Mouse (Mus musculus) neutrophil, adult 5-6 weeks (primary cell): ENCODE results near the gene Nalcn. TPM values are rescaled to one million over a fixed set of nuclear protein-coding genes. Genes with fewer than 3 reads are reported as not detected.
"Not testable (repeated sequence)": the region's sequence is repeated elsewhere in the genome, so short reads cannot be mapped to it uniquely, and the experiment has no call there.

Experiments
- ATAC-seq: fragments of 151-379, 151-347 bp; 2 replicates; pipeline ENCODE4 v1.8.0; 2017; ENCODE audit warnings: mild to moderate bottlenecking, moderate TSS enrichment; ENCODE audit not compliant: insufficient number of reproducible peaks, poor library complexity, low FRiP score, severe bottlenecking; ENCODE audit errors: extremely low read depth
- total RNA-seq: library from RNA; stranded (forward); fragments of 200-1000 nt; gene quantifications from 2 replicates; pipeline ENCODE4 v1.2.3, GENCODE M21; 2017

The Nalcn gene
- 0.12 and 0.37 TPM in 2 replicates for total RNA-seq

DNA sequence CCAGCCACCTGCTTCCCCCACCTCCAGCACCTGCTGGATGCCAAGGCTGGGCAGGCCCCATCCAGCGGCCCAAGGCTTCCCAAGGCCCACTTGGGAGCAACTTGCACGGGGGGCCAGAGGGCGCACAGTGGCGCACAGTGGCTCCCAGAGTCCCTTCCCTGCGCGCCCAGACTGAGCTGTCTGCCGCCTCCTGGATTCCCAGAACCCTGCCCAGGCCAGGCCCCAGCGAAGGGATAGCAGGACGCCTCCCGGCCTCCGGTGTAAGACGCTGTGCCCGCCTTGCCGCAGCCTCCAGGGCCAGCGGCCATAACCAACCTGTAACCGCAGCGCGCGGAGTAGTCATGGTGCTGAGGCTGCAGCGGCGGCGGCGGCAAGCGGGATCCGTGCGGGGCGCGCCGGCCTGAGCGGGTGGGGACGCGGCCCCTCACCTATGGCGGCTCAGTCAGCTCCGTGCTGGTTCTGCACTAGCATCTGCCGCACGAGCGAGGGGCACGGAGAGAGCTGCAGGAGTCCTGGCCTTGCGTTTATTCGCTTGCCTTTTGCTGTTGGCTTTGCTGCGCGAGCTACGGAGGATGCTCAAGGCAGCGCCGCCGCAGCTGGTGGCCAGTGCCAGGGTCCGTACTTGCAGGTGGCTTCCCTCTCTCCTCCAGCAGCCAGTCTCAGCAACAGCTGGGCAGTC, at the start of gene Nalcn:
Nalcn (minus strand) TSS at position 644 of the 679 bp plus-strand sequence.
- ATAC-seq, result no peak

DNA sequence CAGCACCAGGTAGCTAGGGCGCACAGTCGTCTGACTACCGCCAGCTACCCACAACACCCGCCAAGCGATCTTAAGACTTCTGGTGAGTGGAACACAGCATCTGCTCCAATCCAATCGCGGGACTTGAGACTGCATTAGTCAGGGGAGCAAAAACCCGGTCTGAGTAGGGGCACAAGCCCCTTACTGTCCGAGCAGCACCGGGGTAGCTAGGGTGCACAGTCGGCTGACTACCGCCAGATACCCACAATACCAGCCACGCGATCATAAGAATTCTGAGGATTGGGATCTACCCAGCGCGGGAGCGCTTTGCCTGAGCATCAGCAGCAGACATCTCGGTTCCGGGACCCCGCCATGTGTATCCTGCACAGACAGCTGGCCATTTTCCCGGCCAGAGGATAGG, 44.1 kb upstream of the Nalcn start:
- ATAC-seq, result not testable (repeated sequence)

DNA sequence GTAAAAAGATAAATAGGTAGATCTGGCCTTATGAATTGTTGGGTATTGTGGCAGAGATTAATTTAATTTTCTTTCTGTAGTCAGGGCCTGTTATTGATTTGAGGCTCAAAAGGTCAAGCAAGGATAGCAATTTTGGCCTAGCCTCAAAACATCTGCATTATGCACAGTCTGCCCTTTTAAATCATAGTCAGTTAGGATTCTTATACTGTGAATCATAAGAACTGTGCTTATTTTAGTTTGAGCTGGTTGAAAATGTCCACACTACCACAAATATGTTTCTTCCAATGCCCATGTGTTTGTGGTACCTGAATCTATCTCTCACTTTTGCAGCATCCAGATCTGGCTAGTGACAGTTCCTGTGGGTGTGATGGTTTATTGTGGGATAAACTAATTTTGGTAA, 37.5 kb upstream of the Nalcn start:
- no peak for ATAC-seq

GRCm38 (mm10) chr14:123663206-123663605, 36.3 kb upstream of the Nalcn start:
- ATAC-seq, result no peak

DNA sequence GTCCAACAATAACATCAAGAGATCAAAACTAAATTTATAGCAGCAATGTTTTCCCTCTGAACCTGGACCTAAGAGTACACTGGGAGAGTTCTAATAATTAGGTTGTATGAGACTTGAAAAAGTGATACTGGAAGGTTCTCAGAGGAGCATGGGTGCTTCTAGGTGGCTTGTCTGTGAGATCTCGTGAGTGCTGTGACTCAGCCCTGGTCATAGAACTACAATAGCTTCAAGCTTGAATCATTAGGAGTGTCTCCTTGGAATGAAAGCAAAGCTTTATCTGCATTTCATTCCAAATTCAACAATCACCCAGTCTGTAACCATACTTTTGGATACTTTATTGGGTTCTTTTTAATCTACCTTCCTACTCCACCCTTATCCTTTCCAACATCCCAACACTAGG, 35.4 kb upstream of the Nalcn start:
- ATAC-seq, result no peak

- no peak for ATAC-seq
Observed at GRCm38 (mm10) chr14:123661091-123661491, 34.1 kb upstream of the Nalcn start.

- no peak for ATAC-seq
Observed at GRCm38 (mm10) chr14:123659921-123660385, 33.0 kb upstream of the Nalcn start, which contains the start of gene Itgbl1. Gene Itgbl1 (plus strand): TSS chr14:123659971.

DNA sequence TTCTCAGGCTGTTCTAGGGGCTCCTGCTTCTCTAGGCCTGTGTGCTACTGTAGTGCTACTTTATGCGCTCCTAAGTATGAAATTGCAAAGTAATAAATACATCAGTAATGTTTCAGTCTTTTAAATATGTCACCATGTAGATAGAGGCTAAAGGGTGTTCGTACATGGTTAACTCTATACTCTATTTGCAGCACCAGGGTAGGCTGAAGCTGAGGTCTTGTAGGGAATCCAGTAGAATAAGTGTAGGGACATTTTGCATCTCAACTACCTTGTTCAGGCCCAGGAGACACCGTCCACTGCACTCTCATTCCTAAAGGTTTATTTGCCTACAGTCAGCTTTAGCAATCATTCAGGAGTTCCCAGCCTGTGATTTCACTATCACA, 227 bp upstream of the Nalcn start:
- no peak for ATAC-seq

DNA sequence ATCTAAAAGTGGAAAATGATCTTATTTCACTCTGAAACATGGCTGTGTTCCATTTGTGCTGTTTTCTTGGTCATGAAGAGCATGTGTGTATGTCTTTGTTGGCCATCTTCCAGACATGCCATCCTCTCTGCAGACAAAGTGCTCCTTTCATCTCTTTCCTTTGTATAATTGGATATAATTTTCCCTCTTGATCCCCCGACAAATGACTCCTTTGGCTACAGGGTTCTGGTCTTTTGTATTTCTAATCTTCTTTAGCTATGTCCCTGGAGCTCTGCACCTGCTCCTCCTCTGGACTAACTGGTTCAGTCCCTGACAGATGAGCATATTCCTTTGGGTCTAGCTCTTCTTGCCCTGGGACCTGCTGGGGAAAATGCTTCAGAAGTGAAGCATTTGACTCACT, 4.0 kb downstream of the Nalcn start:
- ATAC-seq, result no peak

GRCm38 (mm10) chr14:123595265-123595664, 31.7 kb downstream of the Nalcn start:
- no peak for ATAC-seq

DNA sequence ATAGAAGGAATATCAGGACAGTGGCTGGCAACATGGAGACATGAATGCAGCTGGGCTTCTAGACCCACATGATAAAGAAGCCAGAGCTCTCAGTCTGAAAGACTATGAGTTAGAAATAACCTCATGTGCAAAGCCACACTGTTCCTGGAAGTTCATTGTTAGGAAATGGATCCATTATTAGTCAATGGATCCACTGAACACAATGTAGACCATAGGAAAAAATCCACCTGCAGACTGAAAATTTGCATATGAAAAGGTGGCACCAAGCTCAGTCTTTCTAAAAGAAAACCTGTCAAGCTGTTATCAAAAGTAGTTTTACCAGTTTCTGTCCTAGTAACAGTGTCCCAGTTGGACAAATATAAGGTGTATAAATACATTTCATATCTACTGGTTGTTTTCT, 39.5 kb downstream of the Nalcn start:
- no peak for ATAC-seq

DNA sequence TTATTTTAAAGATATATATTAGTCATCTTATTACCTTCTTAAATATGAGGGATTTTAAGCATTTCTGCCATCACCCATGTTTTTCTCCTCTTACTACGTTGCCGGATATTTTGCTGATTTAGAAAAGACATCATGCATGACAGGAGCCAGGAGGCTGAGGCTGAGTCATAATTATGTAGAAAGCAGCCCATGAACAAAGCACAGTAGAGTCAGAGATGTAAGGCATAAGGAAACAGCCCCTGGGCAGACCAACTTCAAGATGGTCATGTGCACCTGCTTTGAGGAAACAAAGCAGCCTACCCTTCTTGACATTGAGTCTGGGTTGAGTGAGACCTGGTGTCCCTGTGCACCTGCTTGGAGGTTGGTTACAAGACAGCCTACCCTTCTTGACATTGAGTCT, 44.5 kb downstream of the Nalcn start:
- ATAC-seq, result no peak

DNA sequence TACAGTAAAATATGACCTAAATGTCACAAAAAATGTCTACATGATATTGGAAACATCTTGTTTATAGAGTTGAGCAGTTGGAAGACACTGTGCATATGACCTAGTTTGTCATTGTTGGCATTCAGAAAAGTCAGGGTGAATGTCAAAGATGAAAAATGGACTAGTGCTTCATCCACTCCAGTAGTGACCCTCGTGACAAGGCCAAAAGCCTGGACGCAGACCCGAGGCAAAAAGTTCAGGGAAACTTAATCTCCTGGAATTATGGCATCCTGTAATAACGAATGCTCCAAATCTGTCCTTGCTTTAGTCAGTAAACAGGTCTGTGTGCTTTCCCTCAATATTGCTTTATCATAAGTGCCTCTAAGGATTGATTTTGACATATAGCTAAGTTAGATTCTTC, 51.6 kb downstream of the Nalcn start:
- no peak for ATAC-seq

- no peak for ATAC-seq
Observed at GRCm38 (mm10) chr14:123574936-123575335, 52.0 kb downstream of the Nalcn start.

DNA sequence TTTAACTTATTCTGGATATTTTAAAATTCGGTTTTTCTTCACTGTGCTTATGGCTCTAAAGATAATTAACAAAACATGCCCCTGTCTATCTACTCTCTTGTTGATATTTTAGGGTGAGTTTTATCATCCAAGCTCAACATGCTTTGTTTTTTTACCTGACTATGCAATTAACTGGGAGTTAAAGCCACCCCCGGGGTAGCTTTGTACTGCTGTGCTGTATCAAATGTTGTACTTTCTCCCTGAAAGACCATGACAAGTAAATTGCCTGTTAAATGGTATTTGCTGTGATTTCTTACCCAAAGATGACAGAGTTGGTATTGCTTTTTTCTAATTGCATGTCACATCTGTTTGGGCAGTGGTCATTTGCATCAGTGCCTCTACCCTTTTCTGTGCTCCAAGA, 60.3 kb downstream of the Nalcn start:
- ATAC-seq, result no peak

GRCm38 (mm10) chr14:123555533-123555932, 71.4 kb downstream of the Nalcn start:
- no peak for ATAC-seq

GRCm38 (mm10) chr14:123554936-123555335, 72.0 kb downstream of the Nalcn start:
- no peak for ATAC-seq

DNA sequence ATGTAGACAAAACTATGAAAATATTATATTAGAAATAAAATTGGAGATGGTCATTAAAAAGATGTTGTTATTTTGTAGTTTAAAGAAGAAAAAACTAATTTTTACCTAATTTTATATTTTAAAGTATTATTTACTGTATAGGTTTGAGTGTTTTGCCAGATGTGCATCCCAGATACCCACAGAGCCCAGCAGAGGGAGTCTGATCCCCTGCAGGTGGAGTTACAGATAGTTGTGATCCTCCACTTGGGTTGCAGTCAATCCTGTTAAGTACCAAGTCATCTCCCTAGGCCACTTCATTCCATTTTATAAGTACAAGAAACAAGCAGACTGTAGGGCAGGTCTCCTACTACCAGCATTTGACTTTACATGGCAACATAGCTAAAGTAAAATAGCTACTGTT, 84.6 kb downstream of the Nalcn start:
- ATAC-seq, result no peak

GRCm38 (mm10) chr14:123535636-123536035, 91.3 kb downstream of the Nalcn start:
- no peak for ATAC-seq

GRCm38 (mm10) chr14:123533000-123533399, 93.9 kb downstream of the Nalcn start:
- ATAC-seq, result no peak

DNA sequence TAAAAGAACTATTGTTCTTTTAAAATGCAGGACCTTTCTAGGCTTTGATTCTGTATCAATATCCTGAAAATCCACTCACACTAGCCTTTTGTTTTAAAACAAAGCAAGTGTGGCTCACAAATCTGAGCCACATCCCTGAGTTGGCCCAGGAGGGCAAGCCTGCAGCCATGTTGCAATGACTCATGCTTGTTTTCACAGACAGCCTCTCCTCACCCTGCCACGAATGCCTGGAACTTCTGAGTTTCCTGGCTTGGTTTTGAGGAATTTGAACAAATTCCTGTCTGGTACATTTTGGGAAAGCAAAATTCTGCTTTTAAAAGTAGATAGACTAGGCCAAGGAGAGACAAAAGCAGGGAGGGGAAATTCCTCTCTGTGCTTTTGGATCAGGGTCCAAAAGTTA, 95.7 kb downstream of the Nalcn start:
- ATAC-seq, result no peak
